Mouse (Mus musculus) ES-Bruce4 (cell line): Measurements from ENCODE around the gene Slc6a18.

Experiments used
- CTCF ChIP-seq: IDR thresholded peaks from one replicate; pipeline ENCODE4 v1.8.1; 2011; ENCODE audit warnings: low read depth, low read length
- EP300 ChIP-seq: IDR thresholded peaks from 2 replicates; pipeline ENCODE4 v1.6.1; 2011; ENCODE audit warnings: low read depth, low read length; ENCODE audit not compliant: insufficient read depth
- POLR2A ChIP-seq: IDR thresholded peaks from one replicate; pipeline ENCODE4 v1.8.1; 2011; ENCODE audit warnings: low read length; ENCODE audit not compliant: insufficient read depth

DNA sequence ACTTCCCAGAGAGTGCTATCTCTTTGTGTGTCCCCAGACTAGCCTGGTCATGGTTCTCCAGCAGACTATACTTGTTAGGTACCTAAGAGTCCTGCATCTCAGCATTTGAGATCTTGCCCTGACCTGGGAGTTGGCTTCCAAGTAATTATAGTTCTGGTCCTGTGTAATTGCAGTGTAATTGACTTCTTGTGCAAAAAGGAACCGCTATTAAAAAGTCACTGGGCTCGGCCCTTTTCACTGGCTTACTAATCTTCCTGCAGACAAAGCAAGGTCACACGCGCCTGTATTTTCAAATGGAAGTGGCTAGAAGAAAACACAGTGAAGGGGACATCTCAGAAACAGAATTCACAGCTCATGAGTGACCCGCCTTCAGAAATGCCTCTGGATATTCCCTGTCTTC is 34.0 kb upstream of the Slc6a18 start:
- TF ChIP-seq POLR2A (no peak), CTCF (no peak), EP300 (no peak)
